Mouse (Mus musculus) E14TG2a.4 (cell line): ENCODE data around the gene Serpine2.

Source experiments
- CTCF ChIP-seq: conservative IDR thresholded peaks from 2 replicates; pipeline ENCODE4 v1.5.1; 2014; ENCODE audit warnings: low read length
- NANOG ChIP-seq: IDR thresholded peaks from 2 replicates; pipeline ENCODE4 v1.6.1; 2014; ENCODE audit warnings: borderline replicate concordance, low read length, mixed read lengths

- no peak for TF ChIP-seq CTCF
- no peak for TF ChIP-seq NANOG
Measured at GRCm38 (mm10) chr1:79861130-79861942, at the start of gene Serpine2.
